Mouse (Mus musculus): ENCODE data around the gene Sobp. TPM values are rescaled to one million over a fixed set of nuclear protein-coding genes. Genes with fewer than 3 reads are reported as not detected.

Gene Sobp
- polyA plus RNA-seq, 1 experiment = 2.6 TPM

DNA sequence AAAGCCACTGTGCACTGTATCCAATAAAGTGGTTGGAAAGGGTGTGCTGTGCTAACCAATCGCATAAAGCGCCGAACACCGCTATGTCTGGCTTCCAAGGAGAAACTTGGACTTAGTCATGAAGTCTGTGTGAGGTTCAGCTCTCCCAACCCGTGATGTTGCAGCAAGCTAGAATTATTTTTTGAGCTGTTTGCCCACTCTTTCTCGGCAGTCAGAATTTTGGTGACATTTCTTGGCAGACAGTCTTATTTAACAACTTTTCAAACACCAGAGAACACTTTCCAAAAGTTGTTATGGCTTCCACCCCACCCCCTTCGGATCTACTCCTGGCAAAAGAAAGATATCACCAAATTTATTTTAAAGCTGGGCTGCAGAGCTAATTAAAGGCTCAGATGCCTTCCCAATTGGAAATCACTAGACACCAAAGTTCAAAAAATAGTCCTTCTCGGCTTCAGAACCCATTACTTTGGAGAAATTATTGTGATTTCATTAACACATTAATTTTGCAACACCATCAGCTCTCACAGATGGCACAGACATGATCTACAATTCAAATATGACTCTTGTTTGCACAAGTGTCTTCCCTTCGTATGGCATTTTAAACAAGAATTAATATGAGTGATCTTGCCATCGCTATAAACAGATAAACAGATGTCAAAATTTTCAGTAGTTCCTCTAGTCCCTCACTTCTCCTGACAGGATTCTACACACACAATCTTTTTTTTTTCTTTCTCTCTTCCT is 150.7 kb downstream of the Sobp start:
- Histone ChIP-seq H3K27ac (ENCODE audit: insufficient read depth, low read length) (no peak overlapping the region), H3K4me3 (ENCODE audit: insufficient read depth, low read length) (no peak overlapping the region), H3K4me1 (ENCODE audit: control insufficient read depth, insufficient read depth, low read length) (no peaks in the 10 kb centered on the region)
- TF ChIP-seq CTCF (IDR thresholded peaks at IDR 0.05; ENCODE audit: borderline replicate concordance, insufficient read depth, low read length) (no peak), POLR2A (IDR thresholded peaks at IDR 0.05; ENCODE audit: low read depth, low read length) (no peak)

GRCm38 (mm10) chr10:43022190-43022761 is 152.1 kb downstream of the Sobp start:
- Histone ChIP-seq H3K4me3 (ENCODE audit: insufficient read depth, low read length) (no peak overlapping the region), H3K4me1 (ENCODE audit: control insufficient read depth, insufficient read depth, low read length) (no peaks in the 10 kb centered on the region), H3K27ac (ENCODE audit: insufficient read depth, low read length) (no peak overlapping the region)
- TF ChIP-seq CTCF (IDR thresholded peaks at IDR 0.05; ENCODE audit: borderline replicate concordance, insufficient read depth, low read length) = no peak
- no peak for TF ChIP-seq POLR2A (IDR thresholded peaks at IDR 0.05; ENCODE audit: low read depth, low read length)

DNA sequence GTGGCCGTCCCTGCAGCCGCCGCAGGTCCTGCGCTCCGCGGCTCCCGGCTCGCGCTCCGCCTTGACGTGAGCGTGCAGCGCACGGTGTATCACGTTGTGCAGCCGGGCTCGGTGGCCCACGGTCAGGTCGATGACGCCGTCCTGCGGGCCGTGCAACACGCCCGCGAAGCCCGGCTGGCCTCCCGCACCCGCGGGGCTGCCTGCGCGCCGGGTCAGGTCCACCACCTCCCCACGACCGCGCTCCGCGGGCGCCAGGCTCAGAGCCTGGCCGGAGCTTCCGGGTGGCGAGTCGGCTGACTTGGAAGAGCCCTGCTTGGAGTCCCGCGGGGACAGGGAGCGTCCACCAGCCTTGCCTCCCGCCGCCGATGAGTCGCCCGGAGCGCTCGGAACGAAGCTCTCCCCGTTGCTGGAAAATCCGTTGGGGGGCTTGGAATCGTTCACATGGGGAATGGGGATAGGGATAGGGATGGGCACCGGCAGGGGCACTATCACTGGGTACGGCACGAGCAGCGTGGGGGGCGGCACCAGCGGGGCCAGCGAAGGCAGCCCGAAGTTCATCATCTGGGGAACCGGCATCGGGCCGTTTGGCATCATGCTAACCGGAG is 152.7 kb downstream of the Sobp start:
- Histone ChIP-seq H3K4me3 (ENCODE audit: insufficient read depth, low read length) (peak overlapping the region; percentile 28), H3K4me1 (ENCODE audit: control insufficient read depth, insufficient read depth, low read length) (no peaks in the 10 kb centered on the region), H3K27ac (ENCODE audit: insufficient read depth, low read length) (no peak overlapping the region)
- TF ChIP-seq POLR2A (IDR thresholded peaks at IDR 0.05; ENCODE audit: low read depth, low read length) (no peak), CTCF (IDR thresholded peaks at IDR 0.05; ENCODE audit: borderline replicate concordance, insufficient read depth, low read length) (no peak)

DNA sequence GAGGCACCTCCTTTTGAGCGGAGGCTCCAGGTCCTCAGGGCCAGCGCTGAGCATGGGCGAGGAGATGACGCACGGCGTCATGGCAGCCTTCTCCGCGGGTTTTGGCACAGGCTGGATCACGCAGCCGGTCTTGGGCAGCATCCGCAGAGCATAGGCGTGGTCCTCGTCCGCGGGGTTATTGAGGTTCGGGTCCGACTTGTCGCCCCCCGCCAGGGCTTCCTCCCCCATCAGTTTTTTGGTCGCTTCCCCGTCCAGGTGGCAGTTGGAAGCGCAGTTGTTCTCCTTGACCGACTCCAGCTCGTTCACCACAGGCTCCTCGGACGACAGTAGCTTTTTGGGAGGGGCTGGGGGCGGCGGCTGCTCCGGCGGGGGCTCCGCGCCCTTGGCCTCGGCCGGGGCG is 153.3 kb downstream of the Sobp start:
- no peak overlapping the region for H3K27ac ChIP-seq (ENCODE audit: insufficient read depth, low read length)
- H3K4me1 ChIP-seq (ENCODE audit: control insufficient read depth, insufficient read depth, low read length) = no peaks in the 10 kb centered on the region
- TF ChIP-seq CTCF (IDR thresholded peaks at IDR 0.05; ENCODE audit: borderline replicate concordance, insufficient read depth, low read length) (no peak), POLR2A (IDR thresholded peaks at IDR 0.05; ENCODE audit: low read depth, low read length) (no peak)
- H3K4me3 ChIP-seq (ENCODE audit: insufficient read depth, low read length) = peak overlapping the region; percentile 16; the same call in 1 of the 2 replicates

DNA sequence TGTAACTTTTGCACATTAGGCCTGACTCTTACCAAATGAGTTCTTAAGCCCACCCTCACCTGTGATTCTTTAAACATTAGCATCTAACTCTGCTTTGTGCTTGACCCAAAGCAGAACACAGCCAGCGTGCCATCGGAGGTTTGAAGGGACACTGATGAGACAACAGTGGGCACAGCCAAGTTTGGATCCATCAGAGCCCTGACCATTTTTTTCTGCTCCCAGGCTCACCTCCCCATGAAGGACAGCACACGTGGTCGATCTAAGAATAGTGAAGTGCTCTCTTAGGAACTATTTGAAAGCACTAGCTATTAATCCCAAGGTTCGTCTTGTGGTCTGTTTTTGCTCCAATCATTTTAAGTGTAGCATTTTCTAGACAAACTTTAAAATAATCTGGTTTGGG is 159.5 kb downstream of the Sobp start:
- Histone ChIP-seq H3K4me1 (ENCODE audit: control insufficient read depth, insufficient read depth, low read length) (no peaks in the 10 kb centered on the region), H3K4me3 (ENCODE audit: insufficient read depth, low read length) (no peak overlapping the region), H3K27ac (ENCODE audit: insufficient read depth, low read length) (no peak overlapping the region)
- TF ChIP-seq POLR2A (IDR thresholded peaks at IDR 0.05; ENCODE audit: low read depth, low read length) (no peak), CTCF (IDR thresholded peaks at IDR 0.05; ENCODE audit: borderline replicate concordance, insufficient read depth, low read length) (no peak)

DNA sequence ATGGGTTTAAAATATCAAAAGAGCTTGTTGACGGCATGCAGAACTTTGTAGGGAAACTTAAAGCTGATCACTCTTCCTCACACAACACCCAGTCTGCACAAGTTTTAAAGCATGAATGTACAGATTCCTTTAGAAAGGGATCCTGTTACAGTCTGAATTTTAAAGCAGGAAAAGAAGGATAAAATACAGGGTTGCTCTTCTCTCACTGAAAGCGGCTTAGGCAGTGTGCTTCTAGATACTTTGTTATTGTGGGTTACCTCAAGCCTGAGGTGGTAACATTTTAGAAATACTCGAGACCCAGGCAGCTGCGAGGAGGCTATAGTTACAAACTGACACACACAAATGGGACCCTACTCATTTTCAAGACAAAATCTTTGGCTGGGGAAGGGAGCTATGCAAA is 160.0 kb downstream of the Sobp start:
- TF ChIP-seq POLR2A (IDR thresholded peaks at IDR 0.05; ENCODE audit: low read depth, low read length) (no peak), CTCF (IDR thresholded peaks at IDR 0.05; ENCODE audit: borderline replicate concordance, insufficient read depth, low read length) (no peak)
- Histone ChIP-seq H3K4me1 (ENCODE audit: control insufficient read depth, insufficient read depth, low read length) (no peaks in the 10 kb centered on the region), H3K27ac (ENCODE audit: insufficient read depth, low read length) (no peak overlapping the region), H3K4me3 (ENCODE audit: insufficient read depth, low read length) (no peak overlapping the region)

- peaks cover under 1% of the 10 kb centered on the region; the same call in 1 of the 2 replicates for H3K4me1 ChIP-seq (ENCODE audit: control insufficient read depth, insufficient read depth, low read length)
- no peak for TF ChIP-seq POLR2A (IDR thresholded peaks at IDR 0.05; ENCODE audit: low read depth, low read length)
- no peak for TF ChIP-seq CTCF (IDR thresholded peaks at IDR 0.05; ENCODE audit: borderline replicate concordance, insufficient read depth, low read length)
- no peak overlapping the region for H3K27ac ChIP-seq (ENCODE audit: insufficient read depth, low read length)
- no peak overlapping the region for H3K4me3 ChIP-seq (ENCODE audit: insufficient read depth, low read length)
These were observed 166.2 kb downstream of the Sobp start for GRCm38 (mm10) chr10:43008116-43008515.

- Histone ChIP-seq H3K4me3 (ENCODE audit: insufficient read depth, low read length) (no peak overlapping the region), H3K27ac (ENCODE audit: insufficient read depth, low read length) (no peak overlapping the region), H3K4me1 (ENCODE audit: control insufficient read depth, insufficient read depth, low read length) (peaks cover 3% of the 10 kb centered on the region; the same call in 1 of the 2 replicates)
- TF ChIP-seq POLR2A (IDR thresholded peaks at IDR 0.05; ENCODE audit: low read depth, low read length) = no peak
- no peak for TF ChIP-seq CTCF (IDR thresholded peaks at IDR 0.05; ENCODE audit: borderline replicate concordance, insufficient read depth, low read length)
These were observed 167.8 kb downstream of the Sobp start for GRCm38 (mm10) chr10:43006534-43006933.

DNA sequence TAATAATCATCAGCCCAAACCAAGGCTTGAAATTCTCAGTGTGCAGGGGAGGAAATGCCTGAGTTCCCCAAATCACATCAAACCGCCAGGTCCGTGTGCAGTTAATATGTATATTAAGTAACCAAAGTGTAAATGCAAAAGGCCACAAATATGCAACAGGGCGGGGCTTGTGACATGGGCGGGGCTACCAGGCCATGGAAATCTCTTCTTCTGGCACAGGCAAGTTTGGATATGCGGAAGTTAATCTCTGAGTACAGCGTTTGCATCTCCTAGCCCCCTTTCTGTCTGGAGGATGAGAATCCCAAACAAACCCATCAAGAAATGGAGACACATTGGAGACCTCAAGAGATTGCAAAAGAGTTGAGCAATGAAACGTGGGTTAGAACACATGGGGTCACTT is 168.7 kb downstream of the Sobp start:
- TF ChIP-seq POLR2A (IDR thresholded peaks at IDR 0.05; ENCODE audit: low read depth, low read length) (no peak), CTCF (IDR thresholded peaks at IDR 0.05; ENCODE audit: borderline replicate concordance, insufficient read depth, low read length) (no peak)
- no peak overlapping the region for H3K4me3 ChIP-seq (ENCODE audit: insufficient read depth, low read length)
- peaks cover 3% of the 10 kb centered on the region; the same call in 1 of the 2 replicates for H3K4me1 ChIP-seq (ENCODE audit: control insufficient read depth, insufficient read depth, low read length)
- H3K27ac ChIP-seq (ENCODE audit: insufficient read depth, low read length) = no peak overlapping the region

DNA sequence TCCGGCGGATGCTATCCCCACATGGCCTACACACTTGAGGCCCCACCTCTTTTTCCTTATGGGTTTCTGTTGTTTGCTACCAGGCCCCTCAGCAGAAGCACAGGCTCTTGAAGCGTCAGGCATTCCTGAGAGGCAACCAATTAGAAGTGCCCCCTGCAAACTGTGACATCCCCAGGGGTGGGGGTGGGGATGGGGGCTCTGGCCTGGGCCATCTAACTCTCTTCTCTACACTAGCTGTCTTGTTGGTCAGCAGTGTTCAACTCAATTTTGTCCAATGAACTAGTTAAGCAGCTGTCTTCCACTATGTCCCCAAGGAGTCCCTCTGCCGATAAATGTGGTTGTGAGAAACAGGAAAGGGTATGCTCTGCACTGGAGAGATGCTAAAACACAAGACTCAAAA is 169.3 kb downstream of the Sobp start:
- no peak for TF ChIP-seq POLR2A (IDR thresholded peaks at IDR 0.05; ENCODE audit: low read depth, low read length)
- TF ChIP-seq CTCF (IDR thresholded peaks at IDR 0.05; ENCODE audit: borderline replicate concordance, insufficient read depth, low read length) = no peak
- Histone ChIP-seq H3K27ac (ENCODE audit: insufficient read depth, low read length) (no peak overlapping the region), H3K4me3 (ENCODE audit: insufficient read depth, low read length) (no peak overlapping the region), H3K4me1 (ENCODE audit: control insufficient read depth, insufficient read depth, low read length) (peaks cover 3% of the 10 kb centered on the region; the same call in 1 of the 2 replicates)

Measured in embryonic fibroblast, embryonic 13.5 days (primary cell).